Mouse (Mus musculus) stomach, embryonic 14.5 days (tissue): ENCODE results near the gene Megf9. TPM values are rescaled to one million over a fixed set of nuclear protein-coding genes. Genes with fewer than 3 reads are reported as not detected.

Experiments
- ATAC-seq: fragments of 200-750 bp; cut with Nextera tagmentation; 2 replicates; pipeline ENCODE4 v1.8.0; 2017; ENCODE audit warnings: low read depth, moderate TSS enrichment; ENCODE audit not compliant: insufficient number of reproducible peaks, insufficient read depth, low FRiP score
- H3K27ac ChIP-seq: fragments of 300-500 bp; sonication (generic); 2 replicates; pipeline ENCODE4 v1.5.1; 2014; ENCODE audit warnings: mild to moderate bottlenecking, low read length, moderate library complexity, mixed read lengths
- H3K27me3 ChIP-seq: fragments of 300-500 bp; sonication (generic); 2 replicates; pipeline ENCODE4 v1.6.1; 2014; ENCODE audit warnings: low read length, control low read depth, mixed read lengths; ENCODE audit not compliant: control insufficient read depth, insufficient read depth
- H3K36me3 ChIP-seq: fragments of 300-500 bp; sonication (generic); 2 replicates; pipeline ENCODE4 v1.6.1; 2014; ENCODE audit warnings: mild to moderate bottlenecking, control low read depth, low read length, moderate library complexity, mixed read lengths; ENCODE audit not compliant: control insufficient read depth, insufficient read depth
- H3K4me1 ChIP-seq: fragments of 300-500 bp; sonication (generic); 2 replicates; pipeline ENCODE4 v1.6.1; 2014; ENCODE audit warnings: low read length, control low read depth, mixed read lengths; ENCODE audit not compliant: control insufficient read depth, insufficient read depth
- H3K4me2 ChIP-seq: fragments of 300-500 bp; sonication (generic); replicated peaks from 2 replicates; pipeline ENCODE4 v1.6.1; 2014; ENCODE audit warnings: low read depth, low read length, control low read depth
- H3K4me3 ChIP-seq: fragments of 300-500 bp; sonication (generic); 2 replicates; pipeline ENCODE4 v1.5.1; 2014; ENCODE audit warnings: low read depth, low read length, control low read depth
- H3K9ac ChIP-seq: fragments of 300-500 bp; sonication (generic); replicated peaks from 2 replicates; pipeline ENCODE4 v1.6.1; 2014; ENCODE audit warnings: low read depth, mild to moderate bottlenecking, control low read depth, low read length, moderate library complexity, mixed read lengths
- H3K9me3 ChIP-seq: fragments of 300-500 bp; sonication (generic); 2 replicates; pipeline ENCODE4 v1.6.1; 2016; ENCODE audit warnings: low read depth, low read length, control low read depth; ENCODE audit not compliant: control insufficient read depth
- WGBS: fragments of 180-500 bp; shearing (Covaris S2); extraction: QIAGEN DNeasy Blood & Tissue Kit; methylation state at CpG from one replicate; pipeline ENCODE4 v1.1.7; 2014; 5-methylcytosine and 5-hydroxymethylcytosine counted together
- polyA plus RNA-seq: library from polyadenylated mRNA; unstranded; fragments of >200 nt; fragmentation: Nextera tagmentation; extraction: Ambion mirVana; gene quantifications from 2 replicates; pipeline ENCODE4 v1.2.1, GENCODE M21; 2014

Gene Megf9
- polyA plus RNA-seq, 1 experiment from 2014 or later: 14.6 TPM

- Histone ChIP-seq H3K9me3 (no peaks in the 10 kb centered on the region), H3K27ac (no peak overlapping the region)
- no peak for ATAC-seq
Observed at GRCm38 (mm10) chr4:70446774-70447173, 88.0 kb downstream of the Megf9 start.

GRCm38 (mm10) chr4:70420202-70420601 lies 114.6 kb downstream of the Megf9 start:
- Histone ChIP-seq H3K9ac (no peak overlapping the region), H3K4me1 (no peaks in the 10 kb centered on the region), H3K4me2 (no peak overlapping the region), H3K4me3 (no peak overlapping the region), H3K9me3 (no peaks in the 10 kb centered on the region), H3K27me3 (no peaks in the 10 kb centered on the region), H3K36me3 (no peaks in the 10 kb centered on the region), H3K27ac (no peak overlapping the region)
- no peak for ATAC-seq
- WGBS: 72% methylated on average over 2 of the region's 2 CpGs

More at GRCm38 (mm10) chr4:70446774-70447173, 88.0 kb downstream of the Megf9 start:
- H3K27me3 ChIP-seq: no peaks in the 10 kb centered on the region
- H3K9ac ChIP-seq: no peak overlapping the region
- WGBS: 88% methylated on average over 3 of the region's 3 CpGs
- H3K36me3 ChIP-seq: no peaks in the 10 kb centered on the region
- no peak overlapping the region for H3K4me2 ChIP-seq
- H3K4me3 ChIP-seq: no peak overlapping the region
- H3K4me1 ChIP-seq: no peaks in the 10 kb centered on the region

GRCm38 (mm10) chr4:70412126-70412525 lies 122.7 kb downstream of the Megf9 start:
- H3K4me2 ChIP-seq: no peak overlapping the region
- ATAC-seq: no peak

GRCm38 (mm10) chr4:70409994-70410721 lies 124.6 kb downstream of the Megf9 start, which contains the start of gene Cdk5rap2:
Gene Cdk5rap2 (minus strand): TSS chr4:70410443.
- H3K27me3 ChIP-seq: no peaks in the 10 kb centered on the region
- H3K9me3 ChIP-seq: no peaks in the 10 kb centered on the region
- peak within 1 kb of the TSS; percentile 77 for H3K4me3 ChIP-seq
- peak; percentile 99 for ATAC-seq
- peak within 1 kb of the TSS; percentile 66 for H3K4me2 ChIP-seq
- H3K27ac ChIP-seq: peak within 1 kb of the TSS; percentile 40; the same call in 1 of the 2 replicates
- H3K9ac ChIP-seq: peak within 1 kb of the TSS; percentile 74
- peaks cover 9% of the 10 kb centered on the region for H3K4me1 ChIP-seq
- no peaks in the 10 kb centered on the region; the same call in 1 of the 2 replicates for H3K36me3 ChIP-seq
- WGBS: under 1% methylated on average over 55 of the region's 55 CpGs

More at GRCm38 (mm10) chr4:70412126-70412525, 122.7 kb downstream of the Megf9 start:
- Histone ChIP-seq H3K27ac (no peak overlapping the region; the same call in 1 of the 2 replicates), H3K36me3 (no peaks in the 10 kb centered on the region; the same call in 1 of the 2 replicates), H3K9ac (no peak overlapping the region), H3K27me3 (no peaks in the 10 kb centered on the region), H3K9me3 (no peaks in the 10 kb centered on the region), H3K4me1 (peaks cover 9% of the 10 kb centered on the region), H3K4me3 (no peak overlapping the region)
- 62% methylated on average over 2 of the region's 2 CpGs for WGBS

- 28% methylated on average over 9 of the region's 9 CpGs for WGBS
- no peak for ATAC-seq
- Histone ChIP-seq H3K36me3 (no peaks in the 10 kb centered on the region; the same call in 1 of the 2 replicates), H3K27ac (no peak overlapping the region), H3K4me2 (peak overlapping the region; percentile 66), H3K9me3 (no peaks in the 10 kb centered on the region), H3K27me3 (no peaks in the 10 kb centered on the region), H3K4me3 (peak overlapping the region; percentile 77), H3K4me1 (peaks cover 9% of the 10 kb centered on the region), H3K9ac (peak overlapping the region; percentile 74)
Observed at GRCm38 (mm10) chr4:70409456-70409855, 125.3 kb downstream of the Megf9 start.

- WGBS: 72% methylated on average over 9 of the region's 9 CpGs
- ATAC-seq: 0 out of 2 replicates have a peak, but pooled peaks have one; percentile 67
- Histone ChIP-seq H3K4me1 (no peaks in the 10 kb centered on the region), H3K9ac (no peak overlapping the region), H3K27ac (no peak overlapping the region), H3K4me3 (no peak overlapping the region), H3K36me3 (peaks cover 25% of the 10 kb centered on the region; the same call in 1 of the 2 replicates), H3K27me3 (no peaks in the 10 kb centered on the region), H3K4me2 (no peak overlapping the region), H3K9me3 (no peaks in the 10 kb centered on the region)
Observed at GRCm38 (mm10) chr4:70402109-70402819, 132.5 kb downstream of the Megf9 start.

GRCm38 (mm10) chr4:70399476-70399875 lies 135.3 kb downstream of the Megf9 start:
- no peak overlapping the region for H3K4me2 ChIP-seq
- no peak overlapping the region for H3K4me3 ChIP-seq
- no peaks in the 10 kb centered on the region for H3K9me3 ChIP-seq
- 87% methylated on average over 5 of the region's 5 CpGs for WGBS
- no peak overlapping the region for H3K27ac ChIP-seq
- no peaks in the 10 kb centered on the region for H3K4me1 ChIP-seq
- no peak overlapping the region for H3K9ac ChIP-seq
- H3K27me3 ChIP-seq: no peaks in the 10 kb centered on the region
- H3K36me3 ChIP-seq: peaks cover 25% of the 10 kb centered on the region; the same call in 1 of the 2 replicates
- ATAC-seq: no peak

- no peaks in the 10 kb centered on the region for H3K27me3 ChIP-seq
- H3K4me3 ChIP-seq: no peak overlapping the region
- no peak for ATAC-seq
- WGBS: 82% methylated on average over 2 of the region's 2 CpGs
- no peak overlapping the region for H3K4me2 ChIP-seq
- H3K27ac ChIP-seq: no peak overlapping the region
- peaks cover 25% of the 10 kb centered on the region; the same call in 1 of the 2 replicates for H3K36me3 ChIP-seq
- H3K9me3 ChIP-seq: no peaks in the 10 kb centered on the region
- H3K4me1 ChIP-seq: no peaks in the 10 kb centered on the region
- H3K9ac ChIP-seq: no peak overlapping the region
Observed at GRCm38 (mm10) chr4:70399074-70399473, 135.7 kb downstream of the Megf9 start.
